Mouse (Mus musculus): ENCODE results near the gene Zfp770. TPM values are rescaled to one million over a fixed set of nuclear protein-coding genes. Genes with fewer than 3 reads are reported as not detected.

Zfp770 gene
- polyA plus RNA-seq, 1 experiment, result 11.6 TPM

DNA sequence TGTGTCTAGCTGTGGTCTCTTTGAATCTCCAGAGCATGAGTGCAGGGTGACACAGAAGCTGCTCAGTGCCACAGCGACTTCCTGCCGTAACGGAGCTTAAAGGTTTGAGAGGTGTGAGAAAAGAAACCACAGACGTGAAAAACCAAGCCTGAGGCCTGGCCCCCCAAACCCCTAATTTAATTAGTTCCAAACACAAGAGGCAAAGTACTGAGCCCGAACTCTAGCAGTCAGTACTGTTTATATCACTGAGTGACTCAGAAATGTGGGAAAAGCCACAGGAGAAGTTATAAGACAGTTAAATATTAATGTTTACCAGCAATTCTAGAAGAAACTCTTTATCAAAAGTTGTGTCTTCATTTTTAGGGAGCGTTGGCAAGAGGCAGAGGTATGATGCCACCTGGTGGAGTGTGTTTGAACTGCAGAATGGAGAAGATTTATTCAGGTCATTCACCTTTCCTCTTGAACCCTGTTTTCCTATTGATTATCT, 55.9 kb downstream of the Zfp770 start:
- Histone ChIP-seq H3K4me3 (ENCODE audit: insufficient read depth, low read length) (no peak overlapping the region), H3K4me1 (ENCODE audit: control insufficient read depth, insufficient read depth, low read length) (no peaks in the 10 kb centered on the region), H3K27ac (ENCODE audit: insufficient read depth, low read length) (no peak overlapping the region)
- TF ChIP-seq POLR2A (IDR thresholded peaks at IDR 0.05; ENCODE audit: low read depth, low read length) (no peak), CTCF (IDR thresholded peaks at IDR 0.05; ENCODE audit: borderline replicate concordance, insufficient read depth, low read length) (peak; percentile 24; the same call in 1 of the 2 replicates)

DNA sequence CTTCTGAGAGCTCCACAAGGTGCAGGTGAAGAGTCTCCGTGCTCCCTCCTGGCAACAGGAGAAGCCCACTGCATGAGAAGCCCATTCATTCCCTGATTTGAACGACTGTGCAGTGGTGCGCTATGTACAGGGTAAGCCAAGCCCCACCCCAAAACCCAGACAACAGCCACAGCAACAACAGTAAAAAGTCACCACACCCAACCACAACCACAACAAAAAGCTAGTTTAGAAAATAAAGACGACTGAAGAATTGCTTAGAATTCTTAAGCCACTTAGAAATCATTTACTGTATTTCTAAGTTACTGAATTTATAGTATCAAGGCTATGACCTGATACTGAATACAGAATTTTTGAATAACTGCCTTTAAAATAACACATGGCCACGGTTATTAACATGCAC, 56.4 kb downstream of the Zfp770 start:
- Histone ChIP-seq H3K27ac (ENCODE audit: insufficient read depth, low read length) (no peak overlapping the region), H3K4me3 (ENCODE audit: insufficient read depth, low read length) (no peak overlapping the region), H3K4me1 (ENCODE audit: control insufficient read depth, insufficient read depth, low read length) (no peaks in the 10 kb centered on the region)
- no peak for TF ChIP-seq CTCF (IDR thresholded peaks at IDR 0.05; ENCODE audit: borderline replicate concordance, insufficient read depth, low read length)
- no peak for TF ChIP-seq POLR2A (IDR thresholded peaks at IDR 0.05; ENCODE audit: low read depth, low read length)

DNA sequence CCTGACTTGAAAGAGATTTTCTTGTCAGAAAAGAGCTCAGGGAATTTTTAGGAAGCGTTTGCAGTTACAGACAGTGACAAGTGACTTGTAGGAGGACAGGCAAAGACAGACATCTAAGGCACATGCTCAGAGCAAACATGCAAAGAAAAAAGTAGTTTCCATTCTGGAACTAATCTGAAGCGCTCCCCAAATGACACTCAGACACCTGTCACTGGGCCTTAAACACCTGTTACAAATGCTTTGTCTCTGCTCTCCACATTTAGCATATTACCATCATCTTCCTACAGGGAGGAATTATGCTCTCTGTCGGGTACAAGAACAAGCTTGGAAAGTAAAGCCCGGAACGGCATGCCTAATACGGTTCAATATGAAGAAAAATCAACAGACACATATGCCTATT, 57.4 kb downstream of the Zfp770 start:
- Histone ChIP-seq H3K4me1 (ENCODE audit: control insufficient read depth, insufficient read depth, low read length) (no peaks in the 10 kb centered on the region), H3K27ac (ENCODE audit: insufficient read depth, low read length) (no peak overlapping the region), H3K4me3 (ENCODE audit: insufficient read depth, low read length) (no peak overlapping the region)
- TF ChIP-seq POLR2A (IDR thresholded peaks at IDR 0.05; ENCODE audit: low read depth, low read length), result no peak
- TF ChIP-seq CTCF (IDR thresholded peaks at IDR 0.05; ENCODE audit: borderline replicate concordance, insufficient read depth, low read length), result no peak

Other genes starting within 250 kb of the Zfp770 start
- not detected in 2 replicates for gene Gjd2, start 187.8 kb downstream of the Zfp770 start, polyA plus RNA-seq (2011; ENCODE audit: insufficient read length, low read depth, missing spikeins)
- gene Actc1, start 147.9 kb downstream of the Zfp770 start, polyA plus RNA-seq (2011; ENCODE audit: insufficient read length, low read depth, missing spikeins), result 1.2 TPM in 1 of 2 replicates, not detected in the other
- gene Aqr, start 14.4 kb downstream of the Zfp770 start, polyA plus RNA-seq (2011; ENCODE audit: insufficient read length, low read depth, missing spikeins), result 36.7 and 41.1 TPM in 2 replicates

All from embryonic fibroblast, embryonic 13.5 days (primary cell).